Mouse (Mus musculus) heart, embryonic 13.5 days (tissue): ENCODE measurements around the gene Spon2. TPM values are rescaled to one million over a fixed set of nuclear protein-coding genes. Genes with fewer than 3 reads are reported as not detected.
A peak's percentile ranks its signal among the peaks of the same experiment; 100 is the strongest.

Experiments used
- ATAC-seq: fragments of 200-750 bp; cut with Nextera tagmentation; 2 replicates; pipeline ENCODE4 v1.8.0; 2017; ENCODE audit warnings: moderate TSS enrichment; ENCODE audit not compliant: insufficient number of reproducible peaks, low FRiP score, low TSS enrichment; ENCODE audit errors: extremely low read depth
- H3K27ac ChIP-seq: fragments of 300-500 bp; sonication (generic); replicated peaks from 2 replicates; pipeline ENCODE4 v1.5.1; 2015; ENCODE audit warnings: moderate library complexity, mild to moderate bottlenecking, inconsistent platforms
- H3K27me3 ChIP-seq: fragments of 300-500 bp; sonication (generic); replicated peaks from 2 replicates; pipeline ENCODE4 v1.6.1; 2015; ENCODE audit warnings: mild to moderate bottlenecking, inconsistent platforms
- H3K36me3 ChIP-seq: fragments of 300-500 bp; sonication (generic); 2 replicates; pipeline ENCODE4 v1.6.1; 2015; ENCODE audit warnings: mild to moderate bottlenecking, inconsistent platforms
- H3K4me1 ChIP-seq: fragments of 300-500 bp; sonication (generic); 2 replicates; pipeline ENCODE4 v1.6.1; 2015; ENCODE audit warnings: inconsistent platforms
- H3K4me2 ChIP-seq: fragments of 300-500 bp; sonication (generic); 2 replicates; pipeline ENCODE4 v1.6.1; 2015; ENCODE audit warnings: inconsistent platforms, mild to moderate bottlenecking, moderate library complexity
- H3K4me3 ChIP-seq: fragments of 300-500 bp; sonication (generic); 2 replicates; pipeline ENCODE4 v1.5.1; 2015; ENCODE audit warnings: moderate library complexity, mild to moderate bottlenecking, inconsistent platforms
- H3K9ac ChIP-seq: fragments of 300-500 bp; sonication (generic); 2 replicates; pipeline ENCODE4 v1.6.1; 2015; ENCODE audit warnings: inconsistent platforms, mild to moderate bottlenecking, moderate library complexity
- H3K9me3 ChIP-seq: fragments of 300-500 bp; sonication (generic); 2 replicates; pipeline ENCODE4 v1.6.1; 2016; ENCODE audit warnings: inconsistent platforms
- WGBS: fragments of 180-500 bp; shearing (Covaris S2); methylation state at CpG from one replicate; pipeline ENCODE4 v1.1.7; 2015; ENCODE audit warnings: mixed read lengths; 5-methylcytosine and 5-hydroxymethylcytosine counted together
- polyA plus RNA-seq: library from polyadenylated mRNA; unstranded; fragments of >200 nt; fragmentation: Nextera tagmentation; extraction: Ambion mirVana; gene quantifications from 2 replicates; pipeline ENCODE4 v1.2.1, GENCODE M21; 2015

Spon2 gene
- polyA plus RNA-seq, 1 experiment from 2014 or later: 89.8 TPM

- 0 out of 2 replicates have a peak overlapping the region, but pooled peaks have one; percentile 95 for H3K27ac ChIP-seq
Observed at GRCm38 (mm10) chr5:33232791-33233190, 14.5 kb upstream of the Spon2 start.

GRCm38 (mm10) chr5:33230285-33230684 lies 12.0 kb upstream of the Spon2 start:
- WGBS: 40% methylated on average over 5 of the region's 5 CpGs
- Histone ChIP-seq H3K27ac (peak overlapping the region; percentile 40), H3K9me3 (no peaks in the 10 kb centered on the region), H3K9ac (peak overlapping the region; percentile 20; the same call in 1 of the 2 replicates), H3K4me1 (peaks cover 78% of the 10 kb centered on the region), H3K36me3 (no peaks in the 10 kb centered on the region), H3K4me2 (no peak overlapping the region), H3K27me3 (no peaks in the 10 kb centered on the region), H3K4me3 (no peak overlapping the region)
- no peak for ATAC-seq

More at GRCm38 (mm10) chr5:33232791-33233190, 14.5 kb upstream of the Spon2 start:
- Histone ChIP-seq H3K4me2 (no peak overlapping the region), H3K4me3 (no peak overlapping the region), H3K4me1 (peaks cover 85% of the 10 kb centered on the region), H3K36me3 (no peaks in the 10 kb centered on the region), H3K9me3 (no peaks in the 10 kb centered on the region), H3K9ac (no peak overlapping the region), H3K27me3 (no peaks in the 10 kb centered on the region)
- ATAC-seq: no peak
- WGBS: 70% methylated on average over 5 of the region's 5 CpGs

GRCm38 (mm10) chr5:33228428-33228827 lies 10.2 kb upstream of the Spon2 start:
- Histone ChIP-seq H3K4me3 (no peak overlapping the region), H3K4me1 (peaks cover 78% of the 10 kb centered on the region), H3K4me2 (no peak overlapping the region), H3K9me3 (no peaks in the 10 kb centered on the region), H3K36me3 (no peaks in the 10 kb centered on the region), H3K27me3 (no peaks in the 10 kb centered on the region), H3K9ac (peak overlapping the region; percentile 52; the same call in 1 of the 2 replicates), H3K27ac (peak overlapping the region; percentile 81)
- ATAC-seq: no peak
- 59% methylated on average over 5 of the region's 5 CpGs for whole genome bisulfite sequencing

DNA sequence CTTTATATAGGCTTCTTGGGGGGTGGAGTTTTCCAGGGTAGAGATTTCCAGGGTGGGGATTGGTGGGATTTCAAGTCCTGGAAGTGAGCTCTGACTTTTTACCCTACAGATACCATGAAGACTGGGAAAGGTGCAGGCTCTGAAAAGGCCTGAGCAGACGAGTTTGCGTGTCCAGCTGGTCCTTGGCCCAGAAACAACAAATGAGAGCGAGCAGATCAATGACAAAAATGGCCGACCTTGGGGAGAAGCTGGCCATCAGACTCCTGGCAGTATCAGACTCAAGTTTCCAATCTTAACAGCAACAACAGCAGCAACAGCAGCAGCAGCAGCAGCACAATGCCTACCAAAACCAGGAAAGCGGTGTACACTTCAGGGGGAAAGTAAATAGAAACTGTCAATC lies 7.4 kb upstream of the Spon2 start:
- 83% methylated on average over 5 of the region's 5 CpGs for WGBS
- peak overlapping the region; percentile 68 for H3K27ac ChIP-seq
- H3K36me3 ChIP-seq: no peaks in the 10 kb centered on the region
- H3K27me3 ChIP-seq: no peaks in the 10 kb centered on the region
- no peak overlapping the region for H3K9ac ChIP-seq
- H3K4me3 ChIP-seq: no peak overlapping the region
- H3K4me2 ChIP-seq: no peak overlapping the region
- ATAC-seq: no peak
- peaks cover 79% of the 10 kb centered on the region for H3K4me1 ChIP-seq
- no peaks in the 10 kb centered on the region for H3K9me3 ChIP-seq

DNA sequence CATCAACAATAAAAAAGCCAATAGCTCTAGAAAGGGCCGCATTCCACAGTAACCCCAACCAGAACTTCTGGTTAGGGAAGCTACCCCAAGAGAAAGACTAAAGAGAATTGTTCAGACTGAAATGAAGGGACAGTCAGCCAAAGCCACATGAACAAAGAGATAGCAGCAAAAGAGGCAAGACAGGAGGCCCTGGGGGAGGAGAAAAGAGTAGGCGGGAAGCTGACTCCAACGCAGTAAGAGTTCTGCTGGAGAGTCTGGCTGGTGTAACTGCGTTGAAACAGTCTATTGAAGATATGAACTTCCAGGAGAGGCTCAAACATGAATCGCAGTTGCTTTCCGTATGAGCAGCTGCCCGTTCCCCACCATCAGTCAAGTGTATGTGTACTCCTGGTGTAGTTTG lies 6.2 kb upstream of the Spon2 start:
- H3K9ac ChIP-seq: no peak overlapping the region
- H3K36me3 ChIP-seq: no peaks in the 10 kb centered on the region
- 52% methylated on average over 7 of the region's 7 CpGs for WGBS
- H3K4me1 ChIP-seq: peaks cover 73% of the 10 kb centered on the region
- H3K4me2 ChIP-seq: peak overlapping the region; percentile 6; the same call in 1 of the 2 replicates
- no peak overlapping the region for H3K4me3 ChIP-seq
- no peaks in the 10 kb centered on the region for H3K27me3 ChIP-seq
- H3K9me3 ChIP-seq: no peaks in the 10 kb centered on the region
- peak overlapping the region; percentile 68 for H3K27ac ChIP-seq
- no peak for ATAC-seq

- Histone ChIP-seq H3K27me3 (no peaks in the 10 kb centered on the region), H3K4me3 (no peak overlapping the region), H3K9ac (peak overlapping the region; percentile 16; the same call in 1 of the 2 replicates), H3K4me1 (peaks cover 77% of the 10 kb centered on the region), H3K27ac (peak overlapping the region; percentile 41), H3K9me3 (no peaks in the 10 kb centered on the region), H3K4me2 (no peak overlapping the region), H3K36me3 (no peaks in the 10 kb centered on the region)
- ATAC-seq: no peak
- WGBS: 49% methylated on average over 9 of the region's 9 CpGs
Observed at GRCm38 (mm10) chr5:33222841-33223744, 4.8 kb upstream of the Spon2 start.

DNA sequence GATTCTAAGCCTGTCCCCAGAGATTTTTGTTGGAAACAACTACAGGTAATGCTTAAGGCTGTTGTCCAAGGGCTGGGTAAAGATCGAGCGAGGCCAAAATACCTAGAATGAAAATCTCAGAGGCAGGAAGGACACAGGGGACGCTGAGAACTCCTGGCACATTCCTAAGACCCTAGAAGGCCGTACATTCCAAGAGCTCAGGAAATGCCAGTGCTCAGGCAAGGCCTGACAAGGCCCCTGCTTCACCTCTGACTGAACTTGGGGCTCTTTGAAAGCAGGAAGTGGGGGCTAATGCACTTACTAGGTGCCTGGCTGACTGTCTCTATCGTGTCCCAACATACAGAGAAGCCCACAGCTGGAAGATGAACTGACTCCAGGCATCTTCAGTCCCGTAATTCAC lies 4.1 kb upstream of the Spon2 start:
- Histone ChIP-seq H3K9ac (peak overlapping the region; percentile 16; the same call in 1 of the 2 replicates), H3K4me2 (no peak overlapping the region), H3K27ac (peak overlapping the region; percentile 41), H3K4me1 (peaks cover 79% of the 10 kb centered on the region), H3K36me3 (no peaks in the 10 kb centered on the region), H3K9me3 (no peaks in the 10 kb centered on the region), H3K27me3 (no peaks in the 10 kb centered on the region), H3K4me3 (no peak overlapping the region)
- 24% methylated on average over 6 of the region's 6 CpGs for WGBS
- peak; percentile 37; the same call in 1 of the 2 replicates for ATAC-seq

GRCm38 (mm10) chr5:33220350-33221044 lies 2.2 kb upstream of the Spon2 start:
- Histone ChIP-seq H3K4me3 (no peak overlapping the region), H3K36me3 (no peaks in the 10 kb centered on the region), H3K9me3 (no peaks in the 10 kb centered on the region), H3K27ac (no peak overlapping the region), H3K4me2 (no peak overlapping the region), H3K27me3 (no peaks in the 10 kb centered on the region), H3K9ac (no peak overlapping the region), H3K4me1 (peaks cover 84% of the 10 kb centered on the region)
- no peak for ATAC-seq
- 76% methylated on average over 10 of the region's 10 CpGs for WGBS

- no peak overlapping the region for H3K4me3 ChIP-seq
- H3K36me3 ChIP-seq: no peaks in the 10 kb centered on the region
- H3K4me1 ChIP-seq: peaks cover 84% of the 10 kb centered on the region
- no peak overlapping the region for H3K4me2 ChIP-seq
- H3K9me3 ChIP-seq: no peaks in the 10 kb centered on the region
- H3K27me3 ChIP-seq: no peaks in the 10 kb centered on the region
- no peak overlapping the region for H3K27ac ChIP-seq
- ATAC-seq: no peak
- no peak overlapping the region for H3K9ac ChIP-seq
- 83% methylated on average over 4 of the region's 4 CpGs for WGBS
Observed at GRCm38 (mm10) chr5:33219831-33220230, 1.6 kb upstream of the Spon2 start.

DNA sequence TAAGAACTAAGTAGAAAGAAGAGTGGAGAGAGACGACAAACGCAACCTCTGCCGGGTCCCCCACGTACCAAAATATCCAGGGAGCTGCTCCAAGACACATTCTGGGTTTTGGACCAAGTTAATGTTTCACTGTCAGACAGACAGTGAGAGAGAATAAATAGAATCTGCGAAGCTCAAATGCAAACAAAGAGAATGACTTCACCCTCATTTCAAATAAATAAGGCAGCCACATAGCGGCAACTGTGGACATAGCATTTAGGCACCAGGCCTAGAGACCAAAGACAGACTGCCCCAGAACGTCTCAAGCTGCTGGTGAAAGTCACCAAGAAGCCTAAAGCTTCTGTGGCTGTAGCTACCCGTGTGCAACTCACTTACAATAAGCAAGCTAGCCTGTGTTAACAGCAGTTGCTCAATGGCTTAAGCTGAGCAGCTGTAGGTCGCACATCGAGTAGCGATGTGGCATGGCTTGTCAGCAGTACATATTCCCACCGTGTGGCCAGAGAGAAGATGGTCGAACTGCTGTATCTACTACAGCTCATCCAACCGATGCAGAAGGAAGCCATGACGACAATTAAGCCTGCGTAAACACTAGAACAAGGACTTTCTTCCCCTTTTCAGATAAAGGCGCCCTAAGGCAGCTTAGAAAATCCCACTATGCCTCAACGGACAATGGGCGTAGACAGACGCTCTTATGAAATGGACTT lies 643 bp upstream of the Spon2 start:
- Histone ChIP-seq H3K27me3 (no peaks in the 10 kb centered on the region), H3K4me2 (peak overlapping the region; percentile 61; the same call in 1 of the 2 replicates), H3K4me1 (peaks cover 83% of the 10 kb centered on the region), H3K36me3 (peaks cover 5% of the 10 kb centered on the region), H3K9me3 (no peaks in the 10 kb centered on the region), H3K9ac (peak overlapping the region; percentile 76; the same call in 1 of the 2 replicates), H3K4me3 (no peak overlapping the region), H3K27ac (peak overlapping the region; percentile 87)
- ATAC-seq: no peak
- WGBS: 72% methylated on average over 20 of the region's 20 CpGs

DNA sequence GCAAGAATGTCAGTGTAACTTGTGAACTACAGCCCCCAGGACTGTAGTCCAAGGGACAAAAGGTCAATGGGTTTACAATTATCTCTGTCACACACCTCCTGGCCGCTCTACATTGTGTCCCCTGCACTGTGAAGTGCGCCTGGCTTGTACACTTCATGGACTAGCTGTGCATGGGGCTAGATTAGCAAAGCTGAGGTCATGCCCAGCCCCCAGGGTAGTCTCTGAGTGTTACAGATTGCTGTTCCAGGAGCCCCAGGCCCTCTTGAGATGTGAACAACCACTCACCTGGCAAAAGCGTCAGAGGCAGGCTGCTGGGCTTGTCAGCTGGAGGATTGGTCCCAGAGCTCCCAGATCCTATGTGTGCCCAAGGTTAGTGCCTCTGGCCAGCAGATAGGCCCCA lies 592 bp downstream of the Spon2 start:
- peaks cover 17% of the 10 kb centered on the region for H3K36me3 ChIP-seq
- ATAC-seq: no peak
- H3K4me3 ChIP-seq: peak overlapping the region; percentile 40
- peak overlapping the region; percentile 76 for H3K9ac ChIP-seq
- WGBS: 20% methylated on average over 3 of the region's 3 CpGs
- peak overlapping the region; percentile 87 for H3K27ac ChIP-seq
- H3K4me2 ChIP-seq: peak overlapping the region; percentile 61
- H3K27me3 ChIP-seq: no peaks in the 10 kb centered on the region
- no peaks in the 10 kb centered on the region for H3K9me3 ChIP-seq
- peaks cover 71% of the 10 kb centered on the region for H3K4me1 ChIP-seq
